Mouse (Mus musculus) neutrophil, adult 83 days (primary cell): Measurements from ENCODE around the gene Arl9. TPM values are rescaled to one million over a fixed set of nuclear protein-coding genes. Genes with fewer than 3 reads are reported as not detected.

Experiments used
- total RNA-seq, 2 experiments: library from RNA; stranded (reverse); gene quantifications; one replicate each; pipeline ENCODE4 v1.2.4; 2023

Gene Arl9
- not detected for total RNA-seq

GRCm38 (mm10) chr5:77004051-77004821, at the start of gene Arl9:
TSS of gene Arl9 (plus strand) at chr5:77004055.

DNA sequence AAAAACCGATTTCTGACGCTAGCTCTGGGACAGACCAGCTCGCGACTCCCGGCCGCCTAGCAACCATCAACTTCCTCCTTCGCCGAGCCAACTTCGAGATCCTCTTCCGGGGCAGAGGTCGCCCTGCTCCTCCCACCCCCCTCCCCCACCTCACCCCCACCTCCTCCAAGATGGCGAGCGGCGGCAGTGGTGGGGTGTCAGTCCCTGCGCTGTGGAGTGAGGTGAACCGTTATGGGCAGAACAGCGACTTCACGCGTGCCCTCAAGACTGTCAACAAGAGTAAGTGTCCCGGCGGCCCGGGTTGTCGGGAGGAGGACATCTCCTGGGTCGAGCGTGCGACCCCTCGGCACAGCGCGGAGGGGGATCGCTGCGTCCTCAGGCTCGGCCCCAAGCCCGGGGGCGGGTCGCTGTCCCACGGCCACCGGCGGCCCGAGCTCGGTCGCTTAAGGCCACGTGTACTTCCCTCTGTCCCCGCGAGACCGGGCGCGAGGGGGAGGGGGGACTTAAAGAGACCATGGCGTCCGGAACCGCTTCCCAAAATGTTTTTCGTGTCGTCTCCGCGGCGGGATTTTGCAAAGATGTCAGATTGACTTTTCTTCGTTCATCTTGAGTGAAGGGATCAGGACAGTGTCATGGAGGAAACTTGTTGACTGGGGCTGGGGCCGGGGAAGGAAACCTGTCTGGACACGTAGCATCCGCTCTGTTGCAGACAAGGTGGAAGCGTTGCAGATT, 29.1 kb upstream of the Arl9 start, which contains the start of gene Srp72:
Gene Srp72, plus strand, starts transcription at position 130 of the 732 bp plus-strand sequence.

GRCm38 (mm10) chr5:77015544-77016482, 12.0 kb downstream of the Arl9 start, which contains the start of gene Thegl:
TSS of gene Thegl (plus strand) at chr5:77016023.

Other genes with a start within 250 kb of the Arl9 start
- 10 to 100 TPM in 1 of 2 experiments, 1 to 10 TPM in 1; 7.2 to 15.0 TPM for gene Aasdh, start 98.5 kb upstream of the Arl9 start, total RNA-seq
- gene Paics, start 52.7 kb upstream of the Arl9 start, total RNA-seq, result 10 to 100 TPM; 63.3 to 80.1 TPM
- 10 to 100 TPM in 1 of 2 experiments, 1 to 10 TPM in 1; 8.0 to 10.7 TPM for gene Ppat, start 52.5 kb upstream of the Arl9 start, total RNA-seq
- 10 to 100 TPM; 72.1 to 72.5 TPM for gene Srp72, start 29.4 kb upstream of the Arl9 start, total RNA-seq
- under 1 TPM; 0.46 to 0.50 TPM for gene Thegl, start 12.0 kb downstream of the Arl9 start, total RNA-seq
- gene Hopx, start 111.1 kb downstream of the Arl9 start, total RNA-seq, result 10 to 100 TPM; 39.3 to 41.7 TPM
- 1 to 10 TPM; 9.1 to 9.9 TPM for gene Spink2, start 207.4 kb downstream of the Arl9 start, total RNA-seq